Mouse (Mus musculus): Measurements from ENCODE around the gene Celsr1.

DNA sequence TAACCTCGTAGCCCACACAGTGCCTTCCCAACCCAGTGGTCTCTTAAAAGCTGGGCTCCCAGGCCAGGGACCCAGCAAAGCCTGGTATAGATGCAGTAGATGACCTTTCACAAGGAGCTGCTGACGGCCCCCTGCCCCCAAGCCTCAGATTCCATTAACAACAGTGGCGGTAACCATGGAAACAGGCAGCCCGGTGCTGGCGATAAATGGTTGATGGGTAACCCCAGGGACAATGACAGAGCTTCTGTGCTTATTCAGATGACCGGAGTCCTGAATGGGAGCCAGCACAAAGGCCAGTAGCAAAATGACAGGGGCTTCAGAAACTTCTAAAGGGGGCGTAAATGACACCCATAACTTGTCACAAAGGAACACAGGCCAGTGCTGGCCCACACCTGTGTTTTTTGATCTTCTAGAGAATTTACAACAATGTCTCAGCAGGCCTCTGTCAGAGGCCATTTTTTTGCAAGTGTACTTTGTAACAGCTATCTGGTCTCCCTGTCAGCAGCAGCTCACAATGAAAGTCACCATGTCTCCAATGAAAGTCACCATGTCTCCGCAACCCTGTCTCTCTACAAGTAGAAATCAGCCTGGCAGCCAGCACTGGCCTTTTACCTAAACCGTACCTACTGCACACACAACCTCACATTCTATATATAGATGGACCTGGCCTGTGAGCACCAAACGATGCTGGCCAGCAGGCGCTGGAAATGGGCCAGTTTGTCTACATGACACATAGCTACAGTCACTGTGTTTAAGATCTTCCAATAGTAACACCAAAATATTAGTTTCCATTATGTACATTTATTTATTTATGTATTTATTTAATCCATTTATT lies 27.7 kb downstream of the Celsr1 start:
- TF ChIP-seq BHLHE40 (IDR thresholded peaks at IDR 0.05; ENCODE audit: low read depth, low read length) (no peak), EP300 (IDR thresholded peaks at IDR 0.05; ENCODE audit: low read length) (no peak), CTCF (conservative IDR thresholded peaks at IDR 0.05 in 1 of 2, IDR thresholded peaks at IDR 0.05 in 1 of 2; ENCODE audit: low read depth in 2 of 2, low read length in 2 of 2) (no peak), UBTF (IDR thresholded peaks at IDR 0.05; ENCODE audit: low read depth, low read length) (no peak)
